Mouse (Mus musculus): Measurements from ENCODE around the gene Mybpc3. TPM values are rescaled to one million over a fixed set of nuclear protein-coding genes. Genes with fewer than 3 reads are reported as not detected.

The Mybpc3 gene
- total RNA-seq (2021), result 1 to 10 TPM in 1 of 2 experiments, under 1 TPM in 1; 0.96 to 1.4 TPM

DNA sequence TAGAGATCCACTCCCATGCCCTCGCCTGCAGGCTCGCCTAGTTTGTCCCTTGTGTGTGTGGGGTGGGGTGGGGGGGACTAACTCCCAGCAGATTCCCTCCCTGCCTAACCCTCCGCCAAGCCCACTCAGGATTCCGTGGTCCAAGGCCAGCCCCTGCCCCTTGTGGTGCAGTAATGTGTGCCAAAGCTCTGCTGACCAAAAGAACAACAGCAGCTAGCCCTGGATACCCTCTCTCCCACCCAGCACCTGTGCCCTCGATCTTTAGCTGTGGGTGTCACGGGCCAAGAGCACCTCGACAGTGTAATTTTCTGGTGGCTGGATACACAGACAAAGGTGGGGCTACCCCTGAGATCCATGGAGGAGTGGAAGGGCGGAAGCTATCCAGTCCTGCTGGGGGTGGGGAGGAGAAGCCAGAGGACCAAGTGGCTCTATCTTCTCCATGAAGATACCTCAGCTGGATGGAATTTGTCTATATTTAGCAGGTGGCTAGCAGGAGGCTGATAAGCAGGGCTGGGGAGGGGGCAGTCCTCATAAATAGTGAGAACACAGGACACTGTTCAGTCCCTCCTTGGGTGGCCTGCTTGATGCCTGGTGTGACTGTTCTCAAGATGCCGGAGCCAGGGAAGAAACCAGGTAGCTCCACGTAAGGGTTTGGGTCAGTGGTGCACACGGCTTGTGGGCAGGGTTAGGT is at the start of gene Mybpc3:
Gene Mybpc3, plus strand, starts transcription at position 560 of the 691 bp plus-strand sequence.
- no peak for DNase-seq (ENCODE audit: low spot score in 2 of 2)
- intact Hi-C loops (cut with DNase I), result loop anchor here (5.0 kb wide), 2 partner anchors 120 to 145 kb away; partner anchors contain the start of genes Arfgap2 and Ddb2

GRCm38 (mm10) chr2:91068162-91068871 is 49.6 kb upstream of the Mybpc3 start:
- DNase-seq (ENCODE audit: low spot score in 2 of 2), result no peak
- intact Hi-C loops (cut with DNase I), result no loop called here

DNA sequence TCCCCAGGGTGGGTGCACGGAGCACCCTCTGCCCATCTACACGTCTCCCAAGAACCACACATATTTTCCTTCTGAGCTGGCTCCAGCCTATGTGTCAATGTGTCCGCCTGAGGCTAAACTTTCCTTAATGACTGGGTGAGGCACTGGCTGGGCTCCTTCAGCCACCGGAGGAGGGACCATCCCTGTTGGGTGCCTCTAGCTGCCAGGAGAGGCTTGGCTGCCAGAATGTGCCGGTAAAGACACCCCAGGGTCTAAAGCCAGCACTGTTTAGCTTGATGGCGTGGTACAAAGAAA is 49.1 kb upstream of the Mybpc3 start:
- no peak for DNase-seq (ENCODE audit: low spot score in 2 of 2)
- intact Hi-C loops (cut with DNase I), result no loop called here

- DNase-seq (ENCODE audit: low spot score in 2 of 2), result no peak
- intact Hi-C loops (cut with DNase I), result no loop called here
Observed at GRCm38 (mm10) chr2:91069306-91070000, 48.5 kb upstream of the Mybpc3 start.

GRCm38 (mm10) chr2:91070076-91070800 is 47.7 kb upstream of the Mybpc3 start, which contains the start of gene Slc39a13:
Slc39a13 (minus strand) TSS chr2:91070417.
- DNase-seq (ENCODE audit: low spot score in 2 of 2), result peak; percentile 97
- intact Hi-C loops (cut with DNase I), result loop anchor here (1.0 kb wide), 1 partner anchor 31 kb away; no protein-coding TSS in a partner anchor

DNA sequence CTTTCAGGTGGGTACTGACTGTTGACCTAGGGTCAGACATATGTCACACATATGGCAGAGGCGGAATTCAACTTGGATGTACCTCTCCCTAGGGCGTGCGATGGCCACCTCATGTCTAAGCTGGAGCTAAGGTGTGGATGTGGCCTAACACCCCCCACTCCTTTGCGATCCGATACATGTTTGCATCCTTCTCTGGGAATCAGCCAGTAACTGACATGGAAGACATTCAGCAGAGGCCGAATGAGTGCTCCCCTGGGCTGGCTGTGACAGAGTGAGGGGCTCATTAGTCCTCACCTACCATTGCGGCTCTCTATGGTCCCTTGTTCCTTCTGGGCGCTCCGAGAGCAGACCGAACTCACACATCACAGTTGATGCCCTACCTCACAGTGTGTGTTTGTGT is 46.9 kb upstream of the Mybpc3 start:
- no peak for DNase-seq (ENCODE audit: low spot score in 2 of 2)
- intact Hi-C loops (cut with DNase I), result no loop called here

- no peak for DNase-seq (ENCODE audit: low spot score in 2 of 2)
- intact Hi-C loops (cut with DNase I), result no loop called here
Observed at GRCm38 (mm10) chr2:91072092-91072491, 45.9 kb upstream of the Mybpc3 start.

- intact Hi-C loops (cut with DNase I), result no loop called here
- DNase-seq (ENCODE audit: low spot score in 2 of 2), result no peak
Observed at GRCm38 (mm10) chr2:91077957-91078313, 40.0 kb upstream of the Mybpc3 start.

DNA sequence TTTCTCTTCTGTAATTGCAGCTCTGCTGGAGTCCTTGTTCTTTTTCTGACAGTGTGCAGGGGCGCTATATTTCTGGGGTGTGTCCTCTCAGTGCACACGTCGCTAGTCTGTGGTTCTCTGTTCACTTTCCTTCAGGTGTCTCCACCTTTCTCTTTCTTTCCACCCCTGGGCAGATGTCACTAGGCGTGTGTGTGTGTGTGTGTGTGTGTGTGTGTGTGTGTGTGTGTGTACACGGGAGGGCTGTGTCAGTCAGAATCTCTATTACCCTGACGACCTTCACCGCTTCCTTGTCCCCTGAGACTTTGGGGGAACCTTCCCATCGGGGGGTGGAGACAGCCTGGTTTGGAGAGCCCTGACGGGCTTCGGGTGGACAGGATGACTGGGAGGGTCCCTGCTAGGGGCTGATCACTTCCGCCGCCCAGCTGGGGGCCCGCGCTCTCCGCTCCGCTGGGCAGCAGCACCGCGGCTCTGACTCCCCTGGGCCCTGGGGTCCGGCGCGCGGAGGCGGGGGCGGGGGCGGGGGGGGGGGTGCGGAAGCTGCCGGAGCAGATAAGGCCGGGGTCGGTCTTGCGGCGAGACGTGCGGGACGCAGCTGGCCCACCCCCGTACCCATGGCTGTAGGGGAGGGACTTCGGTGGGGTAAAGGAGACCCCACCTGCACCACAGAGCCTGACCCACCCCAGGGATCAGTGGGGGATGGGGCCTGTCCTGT is 39.5 kb upstream of the Mybpc3 start:
- intact Hi-C loops (cut with DNase I), result no loop called here
- no peak for DNase-seq (ENCODE audit: low spot score in 2 of 2)

- DNase-seq (ENCODE audit: low spot score in 2 of 2), result no peak
- intact Hi-C loops (cut with DNase I), result no loop called here
Observed at GRCm38 (mm10) chr2:91079026-91079384, 38.9 kb upstream of the Mybpc3 start.

DNA sequence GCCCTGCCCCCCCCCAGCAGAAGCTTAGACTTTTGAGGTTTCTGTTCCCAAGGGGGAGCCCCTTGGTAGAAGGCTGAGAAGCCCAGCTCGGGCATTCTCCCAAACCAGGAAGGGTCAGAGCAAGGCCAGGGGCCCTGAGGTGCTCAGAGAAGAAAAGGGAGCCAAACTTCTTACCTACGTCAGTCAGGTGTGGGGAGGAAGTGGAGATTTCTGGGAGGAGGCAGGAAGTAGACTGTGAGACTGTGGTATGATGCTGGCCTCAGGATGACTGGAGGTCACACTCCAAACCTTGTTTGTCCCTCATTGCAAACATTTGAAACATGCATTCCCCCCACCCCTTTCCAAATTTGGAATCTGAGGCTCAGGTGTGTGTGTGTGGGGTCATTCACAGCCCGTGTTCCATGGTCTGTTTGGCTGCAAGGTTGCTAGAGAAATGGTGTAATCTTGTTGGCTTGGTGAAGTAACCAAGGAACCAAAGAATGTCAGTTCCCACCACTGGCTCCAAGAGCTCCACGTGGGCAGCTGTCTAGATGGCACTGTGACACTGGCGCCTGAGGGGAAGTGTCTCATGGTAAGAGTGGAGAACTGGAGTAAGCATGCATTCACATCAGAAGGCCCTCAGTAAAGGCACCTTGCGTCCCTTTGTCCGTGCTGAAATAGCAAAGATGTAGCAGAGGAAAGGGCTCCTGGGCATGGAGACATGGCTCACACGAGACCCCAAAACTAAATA is 37.0 kb upstream of the Mybpc3 start:
- DNase-seq (ENCODE audit: low spot score in 2 of 2), result no peak
- intact Hi-C loops (cut with DNase I), result no loop called here

GRCm38 (mm10) chr2:91081775-91082695 is 35.9 kb upstream of the Mybpc3 start, which contains the start of gene Spi1:
Spi1 (plus strand) TSS chr2:91082390.
- intact Hi-C loops (cut with DNase I), result no loop called here
- DNase-seq (ENCODE audit: low spot score in 2 of 2), result no peak

GRCm38 (mm10) chr2:91082844-91083243 is 35.1 kb upstream of the Mybpc3 start:
- intact Hi-C loops (cut with DNase I), result no loop called here
- no peak for DNase-seq (ENCODE audit: low spot score in 2 of 2)

DNA sequence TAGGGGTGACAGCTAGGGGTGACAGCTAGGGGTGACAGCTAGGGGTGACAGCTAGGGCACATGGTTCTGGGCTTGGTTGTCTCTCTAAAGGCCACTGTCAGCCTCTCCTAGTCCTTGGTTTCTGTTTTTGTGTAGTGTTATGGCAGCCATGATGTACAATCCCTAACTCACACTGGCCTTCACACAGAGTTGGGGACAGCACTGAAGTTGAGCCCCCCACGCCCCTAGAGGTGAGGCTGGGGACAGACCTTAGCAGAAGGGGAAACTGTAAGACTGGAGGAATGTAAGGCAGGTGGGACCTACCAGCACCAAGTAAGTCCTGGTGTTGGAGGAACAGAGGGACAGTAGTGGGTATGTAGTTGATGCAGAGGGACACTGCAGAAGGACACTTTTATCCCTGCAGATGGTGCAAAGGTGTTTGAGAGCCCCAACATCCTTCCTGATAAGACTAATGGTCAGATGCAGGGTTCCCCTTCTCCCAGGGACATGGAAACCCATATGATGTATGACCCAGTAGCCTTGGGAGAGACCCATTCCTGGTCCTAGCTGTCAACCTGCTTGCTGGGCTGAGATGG is 34.5 kb upstream of the Mybpc3 start:
- intact Hi-C loops (cut with DNase I), result no loop called here
- DNase-seq (ENCODE audit: low spot score in 2 of 2), result no peak

DNA sequence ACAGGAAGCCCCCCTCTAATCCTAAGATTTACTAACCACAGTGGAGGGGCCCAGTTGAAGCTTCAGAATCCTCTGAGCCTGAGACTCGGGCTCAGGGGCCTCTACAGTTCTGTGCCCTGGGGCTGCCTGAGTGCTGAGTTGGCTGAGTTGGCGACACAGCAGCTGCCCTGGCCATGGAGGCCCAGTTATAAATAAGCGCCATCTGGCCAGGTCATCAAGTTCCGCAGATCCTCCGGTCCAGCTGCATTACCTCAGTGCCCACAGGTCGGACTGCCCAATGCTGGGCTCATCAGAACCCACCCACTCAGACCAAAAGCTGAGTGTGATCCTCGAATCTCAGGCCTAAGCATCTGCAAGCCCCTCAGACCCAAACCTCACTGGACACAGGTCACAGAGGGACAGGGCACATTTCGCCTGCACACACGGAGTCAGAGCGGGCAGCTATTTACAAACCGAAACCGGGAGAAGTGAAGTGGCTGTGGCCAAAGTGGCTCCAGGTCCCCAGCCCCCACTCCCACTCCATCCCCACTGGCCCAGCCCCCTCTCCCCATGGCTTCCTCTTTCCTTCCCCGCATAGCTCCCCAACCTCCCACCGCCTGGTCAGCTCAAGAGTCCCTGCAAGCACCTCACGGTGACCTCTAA is 33.6 kb upstream of the Mybpc3 start:
- peak in 1 of 2 experiments; percentile 39 for DNase-seq (ENCODE audit: low spot score in 2 of 2)
- intact Hi-C loops (cut with DNase I), result no loop called here

GRCm38 (mm10) chr2:91085494-91086391 is 32.2 kb upstream of the Mybpc3 start:
- intact Hi-C loops (cut with DNase I), result no loop called here
- no peak for DNase-seq (ENCODE audit: low spot score in 2 of 2)
